Mouse (Mus musculus) stomach, postnatal 0 days (tissue): ENCODE data around the gene Galnt11.

Experiments
- CTCF ChIP-seq: IDR thresholded peaks from 2 replicates; pipeline ENCODE4 v1.5.1; 2016; ENCODE audit warnings: antibody characterized with exemption, low read depth, mild to moderate bottlenecking, moderate library complexity
- EP300 ChIP-seq: optimal IDR thresholded peaks from 2 replicates; pipeline ENCODE3; 2016; ENCODE audit warnings: antibody characterized with exemption

DNA sequence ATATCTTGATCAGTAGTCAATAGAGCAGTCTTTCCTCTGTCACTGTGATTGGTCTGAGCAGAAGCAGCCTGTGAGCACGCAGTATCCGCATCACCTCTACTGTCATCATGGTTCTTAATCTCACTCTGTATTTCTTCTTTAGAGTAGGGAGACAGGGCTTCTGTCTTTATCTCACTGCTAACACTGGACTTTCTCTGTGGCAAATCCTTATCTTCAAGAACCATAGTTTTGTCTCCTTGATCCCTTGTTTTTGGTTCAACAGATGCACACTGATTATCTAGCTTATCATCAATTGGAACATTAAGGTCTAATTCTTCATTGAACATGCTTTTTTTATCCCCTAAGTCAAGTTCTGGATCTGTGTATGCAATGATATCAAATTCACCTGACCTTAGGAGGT lies 88.5 kb downstream of the Galnt11 start:
- TF ChIP-seq CTCF (no peak), EP300 (no peak)
